Mouse (Mus musculus): Measurements from ENCODE around the gene Gm17304. TPM values are rescaled to one million over a fixed set of nuclear protein-coding genes. Genes with fewer than 3 reads are reported as not detected.

The Gm17304 gene
- not detected for total RNA-seq (2021)
- long read RNA-seq, experiment 1 = 0 reads
- long read RNA-seq, experiment 2 = 0 reads

DNA sequence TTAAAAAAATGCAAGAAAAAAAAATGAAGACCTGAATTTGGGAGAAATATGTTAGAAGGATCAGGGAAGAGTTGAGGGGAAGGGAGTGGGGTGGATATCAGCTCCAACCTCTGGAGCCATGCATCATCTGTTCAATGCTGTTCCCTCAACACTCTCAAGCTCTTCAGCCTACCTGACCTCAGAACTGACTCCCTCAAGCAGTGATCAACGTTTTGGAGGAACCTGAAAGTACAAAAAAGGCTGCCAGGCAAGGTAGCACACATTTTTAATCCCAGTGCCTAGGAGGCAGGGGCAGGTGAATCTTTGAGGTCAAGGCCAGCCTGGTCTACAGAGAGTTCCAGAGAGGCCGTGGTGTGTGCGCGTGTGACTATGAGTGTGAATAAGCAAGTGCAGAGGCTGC is at the start of gene Gm17304:
TSS of gene Gm17304 (plus strand) at position 301 of the 400 bp plus-strand sequence.
- Histone ChIP-seq H3K27ac (no peak within 1 kb of the TSS), H3K4me3 (no peak within 1 kb of the TSS)
- intact Hi-C loops (cut with DNase I) = no loop called here
- TF ChIP-seq CTCF (IDR thresholded peaks at IDR 0.05) = no peak
- DNase-seq (ENCODE audit: extremely low spot score in 1 of 2, low spot score in 2 of 2) = no peak

GRCm38 (mm10) chr5:106560631-106561498 is 48.0 kb upstream of the Gm17304 start:
- Histone ChIP-seq H3K4me3 (peak overlapping the region; percentile 42), H3K27ac (no peak overlapping the region)
- TF ChIP-seq CTCF (IDR thresholded peaks at IDR 0.05) = no peak
- intact Hi-C loops (cut with DNase I) = loop anchor here (5.0 kb wide), 1 partner anchor 99 kb away; no protein-coding TSS in a partner anchor
- no peak for DNase-seq (ENCODE audit: extremely low spot score in 1 of 2, low spot score in 2 of 2)

DNA sequence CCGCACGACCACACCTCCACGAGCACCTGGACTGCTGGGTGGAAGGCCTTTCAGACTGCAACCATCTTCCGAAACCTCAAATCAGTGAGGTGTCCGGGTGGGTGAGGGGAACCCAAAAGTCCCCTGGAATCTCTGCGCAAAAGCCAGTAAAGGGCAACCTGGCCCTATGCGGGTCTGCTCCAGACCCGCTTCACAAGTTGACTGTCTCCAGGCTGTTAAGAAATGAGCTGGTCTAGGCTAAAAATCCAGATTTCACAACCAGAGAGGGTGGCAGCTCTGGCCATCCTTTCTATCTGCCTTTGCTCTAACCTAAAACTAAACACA is 47.4 kb upstream of the Gm17304 start:
- TF ChIP-seq CTCF (IDR thresholded peaks at IDR 0.05) = no peak
- H3K4me3 ChIP-seq = peak overlapping the region; percentile 42; the same call in 1 of the 2 replicates
- DNase-seq (ENCODE audit: extremely low spot score in 1 of 2, low spot score in 2 of 2) = no peak

DNA sequence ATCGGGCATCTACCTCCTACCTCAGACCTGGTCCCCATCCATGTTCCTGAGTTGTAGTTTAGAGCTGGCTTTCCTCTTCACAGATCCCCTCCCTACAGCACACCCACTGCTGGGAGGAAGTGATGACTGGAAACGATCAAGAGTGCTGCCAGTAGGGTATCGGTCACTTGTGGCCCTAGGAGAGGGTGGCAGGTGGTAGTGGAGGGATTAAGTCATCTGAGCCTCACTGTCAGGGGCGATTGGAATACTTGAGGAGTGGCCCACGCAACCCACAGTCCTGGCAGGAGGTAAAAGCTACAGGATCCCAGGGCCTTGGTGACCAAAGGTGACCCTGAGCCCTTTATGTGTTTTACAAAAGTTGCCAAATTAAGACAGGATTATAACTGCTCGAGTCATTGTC is 42.9 kb upstream of the Gm17304 start:
- Histone ChIP-seq H3K27ac (no peak overlapping the region), H3K4me3 (no peak overlapping the region)
- TF ChIP-seq CTCF (IDR thresholded peaks at IDR 0.05) = no peak
- intact Hi-C loops (cut with DNase I) = no loop called here
- DNase-seq (ENCODE audit: extremely low spot score in 1 of 2, low spot score in 2 of 2) = no peak

More for the DNA sequence above, 47.4 kb upstream of the Gm17304 start:
- intact Hi-C loops (cut with DNase I) = loop anchor here (5.0 kb wide), 1 partner anchor 99 kb away; no protein-coding TSS in a partner anchor
- H3K27ac ChIP-seq = no peak overlapping the region

- peak in 1 of 2 experiments; percentile 21 for DNase-seq (ENCODE audit: extremely low spot score in 1 of 2, low spot score in 2 of 2)
- intact Hi-C loops (cut with DNase I) = no loop called here
- TF ChIP-seq CTCF (IDR thresholded peaks at IDR 0.05) = no peak
- Histone ChIP-seq H3K27ac (no peak overlapping the region), H3K4me3 (peak overlapping the region; percentile 63)
These were observed 34.9 kb upstream of the Gm17304 start for GRCm38 (mm10) chr5:106573742-106574559.

DNA sequence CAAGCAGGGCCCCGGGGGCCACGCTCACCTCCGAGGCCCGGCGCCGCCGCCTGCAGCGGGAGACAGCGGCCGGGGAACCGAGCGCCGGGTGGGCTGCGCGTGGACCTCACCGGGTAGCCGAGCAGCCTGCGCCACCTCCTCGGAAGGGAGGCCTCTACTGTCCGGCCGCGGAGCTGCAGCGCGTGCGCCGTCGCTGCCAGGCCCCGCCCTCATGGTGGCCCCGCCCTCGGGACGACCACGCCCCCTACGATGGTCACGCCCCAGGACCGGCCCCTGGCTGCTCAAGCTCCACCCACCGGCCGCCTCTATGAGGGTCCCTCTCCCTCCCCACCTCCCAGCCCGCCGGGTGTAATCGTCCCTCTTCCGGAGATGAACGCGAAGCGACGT is 34.3 kb upstream of the Gm17304 start:
- DNase-seq (ENCODE audit: extremely low spot score in 1 of 2, low spot score in 2 of 2) = peak; percentile 88 to 90
- intact Hi-C loops (cut with DNase I) = no loop called here
- Histone ChIP-seq H3K4me3 (peak overlapping the region; percentile 63), H3K27ac (no peak overlapping the region)
- TF ChIP-seq CTCF (IDR thresholded peaks at IDR 0.05) = peak; percentile 74

- Histone ChIP-seq H3K4me3 (peak overlapping the region; percentile 63; the same call in 1 of the 2 replicates), H3K27ac (no peak overlapping the region)
- TF ChIP-seq CTCF (IDR thresholded peaks at IDR 0.05) = no peak
- no peak for DNase-seq (ENCODE audit: extremely low spot score in 1 of 2, low spot score in 2 of 2)
- intact Hi-C loops (cut with DNase I) = no loop called here
These were observed 33.8 kb upstream of the Gm17304 start for GRCm38 (mm10) chr5:106575098-106575497.

DNA sequence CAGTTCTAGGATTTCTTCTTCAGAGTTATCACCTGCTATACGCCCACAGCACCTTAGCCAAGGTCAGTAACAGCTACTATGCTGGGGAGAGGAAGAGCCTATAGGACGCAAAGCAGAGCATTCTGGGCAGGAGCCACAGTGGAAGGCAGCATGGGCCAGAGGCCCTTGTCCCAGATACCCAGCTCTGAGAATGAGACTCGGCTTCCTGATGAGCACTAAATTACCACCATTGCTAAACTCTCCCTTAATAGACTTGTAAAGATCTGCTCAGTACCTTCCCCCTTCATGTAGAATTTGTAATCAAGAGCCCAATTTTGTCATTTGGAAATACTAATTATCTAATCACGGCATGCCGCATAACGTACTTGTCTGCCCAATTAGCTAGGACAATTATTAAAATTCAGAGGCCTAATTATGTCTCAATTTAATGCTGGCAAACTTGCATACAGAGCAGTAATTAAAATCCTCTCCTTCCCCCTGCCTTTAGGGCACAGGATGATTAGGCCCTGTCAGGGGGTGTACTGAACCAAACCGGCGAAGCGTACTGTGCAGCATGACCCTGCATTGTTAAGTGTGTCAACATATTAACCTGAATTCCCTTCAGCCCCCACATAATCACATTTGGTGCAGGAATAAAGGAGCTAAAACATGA is 31.5 kb upstream of the Gm17304 start:
- intact Hi-C loops (cut with DNase I) = no loop called here

GRCm38 (mm10) chr5:106580943-106581342 is 28.0 kb upstream of the Gm17304 start:
- intact Hi-C loops (cut with DNase I) = no loop called here
- H3K4me3 ChIP-seq = no peak overlapping the region
- TF ChIP-seq CTCF (IDR thresholded peaks at IDR 0.05) = no peak

More for the DNA sequence above, 31.5 kb upstream of the Gm17304 start:
- TF ChIP-seq CTCF (IDR thresholded peaks at IDR 0.05) = no peak
- no peak for DNase-seq (ENCODE audit: extremely low spot score in 1 of 2, low spot score in 2 of 2)
- H3K27ac ChIP-seq = no peak overlapping the region
- H3K4me3 ChIP-seq = no peak overlapping the region

GRCm38 (mm10) chr5:106589006-106589405 is 19.9 kb upstream of the Gm17304 start:
- DNase-seq (ENCODE audit: extremely low spot score in 1 of 2, low spot score in 2 of 2) = no peak
- TF ChIP-seq CTCF (IDR thresholded peaks at IDR 0.05) = no peak
- intact Hi-C loops (cut with DNase I) = no loop called here
- H3K4me3 ChIP-seq = no peak overlapping the region
- no peak overlapping the region for H3K27ac ChIP-seq

More at GRCm38 (mm10) chr5:106580943-106581342, 28.0 kb upstream of the Gm17304 start:
- DNase-seq (ENCODE audit: extremely low spot score in 1 of 2, low spot score in 2 of 2) = no peak
- H3K27ac ChIP-seq = no peak overlapping the region

DNA sequence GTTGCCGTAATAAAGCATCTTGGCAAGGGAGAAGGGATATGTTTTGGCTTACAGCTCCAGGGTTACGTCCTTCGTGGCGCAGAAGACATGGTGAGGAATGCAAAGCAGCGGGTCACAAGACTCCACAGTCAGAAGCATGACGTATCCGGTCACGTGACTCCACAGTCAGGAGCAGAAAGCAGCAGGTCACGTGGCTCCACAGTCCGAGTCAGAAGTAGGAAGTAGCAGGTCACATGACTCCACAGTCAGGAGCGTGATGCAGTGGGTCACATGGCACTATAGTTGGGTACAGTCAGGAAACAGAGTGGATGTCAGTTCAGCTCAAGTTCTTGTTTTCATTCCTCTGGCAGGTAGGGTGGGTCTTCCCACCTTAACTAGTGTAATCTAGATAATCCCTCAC is 19.2 kb upstream of the Gm17304 start:
- Histone ChIP-seq H3K27ac (no peak overlapping the region), H3K4me3 (no peak overlapping the region)
- intact Hi-C loops (cut with DNase I) = loop anchor here (10.0 kb wide), 1 partner anchor 585 kb away; no protein-coding TSS in a partner anchor
- no peak for TF ChIP-seq CTCF (IDR thresholded peaks at IDR 0.05)
- DNase-seq (ENCODE audit: extremely low spot score in 1 of 2, low spot score in 2 of 2) = no peak
